11 mouse cellular contexts compared by ENCODE assay signal in genomic region chr17:79287302-79287701, GRCm38 (mm10).
DNase-seq lines count a peak whose midpoint lies in the region; ATAC-seq and TF ChIP-seq lines count a peak whose summit lies in the region.
"Had no signal": no experiment of that assay in that cellular context is flagged by ENCODE, and none has a peak within 500 bp of the region (broad histone marks: within the 10 kb centered on the region; RNA-seq: fewer than 3 reads in every experiment).

No protein-coding gene starts in this region.

- H3K4me2 ChIP-seq in embryonic facial prominence, embryonic 12.5 days (replicated peaks), result no peak overlapping the region
- H3K4me2 ChIP-seq in embryonic facial prominence, embryonic 14.5 days (ENCODE audit: low read depth, low read length), result peak overlapping the region; percentile 27
- no peak overlapping the region for H3K4me2 ChIP-seq in hindbrain, embryonic 14.5 days (replicated peaks)

- H3K4me1 ChIP-seq in embryonic facial prominence, embryonic 12.5 days, result peaks cover 6% of the 10 kb centered on the region; the same call in 1 of the 2 replicates
- no peaks in the 10 kb centered on the region for H3K4me1 ChIP-seq in embryonic facial prominence, embryonic 10.5 days
- peaks cover 6% of the 10 kb centered on the region for H3K4me1 ChIP-seq in embryonic facial prominence, embryonic 14.5 days (ENCODE audit: control insufficient read depth, insufficient read depth, low read length)
- no peaks in the 10 kb centered on the region for H3K4me1 ChIP-seq in hindbrain, embryonic 14.5 days (replicated peaks; ENCODE audit: control insufficient read depth, insufficient read depth, low read length)

- H3K4me3 ChIP-seq in embryonic facial prominence, embryonic 12.5 days, result no peak overlapping the region
- no peak overlapping the region for H3K4me3 ChIP-seq in embryonic facial prominence, embryonic 10.5 days
- H3K4me3 ChIP-seq in left cerebral cortex, adult 2 months, result peak overlapping the region; percentile 13
- no peak overlapping the region for H3K4me3 ChIP-seq in embryonic facial prominence, embryonic 14.5 days (ENCODE audit: low read depth, low read length)
- no peak overlapping the region for H3K4me3 ChIP-seq in hindbrain, embryonic 14.5 days (replicated peaks; ENCODE audit: low read length)

- no peaks in the 10 kb centered on the region for H3K9me3 ChIP-seq in embryonic facial prominence, embryonic 12.5 days
- no peaks in the 10 kb centered on the region for H3K9me3 ChIP-seq in embryonic facial prominence, embryonic 10.5 days
- no peaks in the 10 kb centered on the region; the same call in 1 of the 2 replicates for H3K9me3 ChIP-seq in embryonic facial prominence, embryonic 14.5 days (ENCODE audit: control insufficient read depth, low read length)
- no peaks in the 10 kb centered on the region for H3K9me3 ChIP-seq in hindbrain, embryonic 14.5 days (ENCODE audit: control insufficient read depth, low read length)

- WGBS in embryonic facial prominence, embryonic 12.5 days, result 66% methylated on average over 13 of the region's 13 CpGs
- WGBS in embryonic facial prominence, embryonic 10.5 days, result 86% methylated on average over 13 of the region's 13 CpGs
- WGBS in embryonic facial prominence, embryonic 14.5 days, result 51% methylated on average over 13 of the region's 13 CpGs
- WGBS in hindbrain, embryonic 14.5 days, result 88% methylated on average over 13 of the region's 13 CpGs

- H3K36me3 ChIP-seq in embryonic facial prominence, embryonic 12.5 days, result no peaks in the 10 kb centered on the region
- H3K36me3 ChIP-seq in embryonic facial prominence, embryonic 10.5 days (replicated peaks), result no peaks in the 10 kb centered on the region
- no peaks in the 10 kb centered on the region for H3K36me3 ChIP-seq in embryonic facial prominence, embryonic 14.5 days (ENCODE audit: control insufficient read depth, insufficient read depth, low read length)
- no peaks in the 10 kb centered on the region for H3K36me3 ChIP-seq in hindbrain, embryonic 14.5 days (replicated peaks; ENCODE audit: control insufficient read depth, insufficient read depth)

- intact Hi-C loops in left cerebral cortex, adult 2 months (cut with DNase I), result loop anchor here (5.0 kb wide), 1 partner anchor 70 kb away; the partner anchor contains the start of gene Cdc42ep3

- no peak for TF ChIP-seq CTCF in left cerebral cortex, adult 2 months (IDR thresholded peaks at IDR 0.05)

- H3K27me3 ChIP-seq in embryonic facial prominence, embryonic 12.5 days, result no peaks in the 10 kb centered on the region
- H3K27me3 ChIP-seq in embryonic facial prominence, embryonic 10.5 days (replicated peaks; ENCODE audit: low read depth, poor library complexity, severe bottlenecking), result no peaks in the 10 kb centered on the region
- no peaks in the 10 kb centered on the region for H3K27me3 ChIP-seq in embryonic facial prominence, embryonic 14.5 days (replicated peaks; ENCODE audit: control insufficient read depth, insufficient read depth, low read length)
- no peaks in the 10 kb centered on the region for H3K27me3 ChIP-seq in hindbrain, embryonic 14.5 days (ENCODE audit: control insufficient read depth, insufficient read depth, low read length)

- ATAC-seq in embryonic facial prominence, embryonic 12.5 days (ENCODE audit: insufficient number of reproducible peaks, insufficient read depth, low FRiP score, low TSS enrichment), result no peak
- no peak; the same call in 1 of the 2 replicates for ATAC-seq in embryonic facial prominence, embryonic 14.5 days (ENCODE audit: low read depth)
- ATAC-seq in hindbrain, embryonic 14.5 days (ENCODE audit: low FRiP score), result no peak
- ATAC-seq: hindbrain, postnatal 0 days had no signal

- 0 out of 2 replicates have a peak overlapping the region, but pooled peaks have one; percentile 5 for H3K27ac ChIP-seq in embryonic facial prominence, embryonic 12.5 days
- H3K27ac ChIP-seq in embryonic facial prominence, embryonic 10.5 days (replicated peaks), result no peak overlapping the region
- H3K27ac ChIP-seq in left cerebral cortex, adult 2 months, result no peak overlapping the region; the same call in 1 of the 2 replicates
- H3K27ac ChIP-seq in embryonic facial prominence, embryonic 14.5 days (replicated peaks; ENCODE audit: low read depth, low read length), result peak overlapping the region; percentile 76; the same call in 1 of the 2 replicates
- no peak overlapping the region for H3K27ac ChIP-seq in hindbrain, embryonic 14.5 days
- H3K27ac ChIP-seq: hindbrain, postnatal 0 days had no signal

- no peak for DNase-seq in embryonic facial prominence, embryonic 10.5 days (ENCODE audit: low spot score)
- DNase-seq in left cerebral cortex, adult 2 months (ENCODE audit: extremely low spot score in 1 of 2, low spot score in 2 of 2), result no peak
- DNase-seq in left cerebral cortex, adult 11 months (ENCODE audit: low spot score), result no peak
- peak; percentile 83 for DNase-seq in embryonic facial prominence, embryonic 14.5 days (ENCODE audit: low spot score)
- DNase-seq in lung, postnatal 25 days (ENCODE audit: low spot score), result peak; percentile 29
- DNase-seq in hindbrain, embryonic 14.5 days (ENCODE audit: low spot score), result no peak
- no peak for DNase-seq in cerebellum, postnatal 14 days
- DNase-seq: adrenal gland, adult 2 months; cerebellum, adult 11 months had no signal

- H3K9ac ChIP-seq in embryonic facial prominence, embryonic 12.5 days, result no peak overlapping the region
- H3K9ac ChIP-seq in embryonic facial prominence, embryonic 14.5 days (ENCODE audit: low read depth, low read length), result no peak overlapping the region
- no peak overlapping the region for H3K9ac ChIP-seq in hindbrain, embryonic 14.5 days

Comparison
In these comparisons a context has a peak if more than half of its experiments do, and no peak if none do; other contexts are left out.
1. H3K27ac ChIP-seq: peak in embryonic facial prominence, embryonic 12.5 days (single experiment) and embryonic facial prominence, embryonic 14.5 days (single experiment); none in embryonic facial prominence, embryonic 10.5 days (single experiment), left cerebral cortex, adult 2 months (single experiment) and hindbrain, embryonic 14.5 days (single experiment).
2. DNase-seq: peak in embryonic facial prominence, embryonic 14.5 days (single experiment) and lung, postnatal 25 days (single experiment); none in embryonic facial prominence, embryonic 10.5 days (single experiment), left cerebral cortex, adult 2 months (0 of 2), left cerebral cortex, adult 11 months (single experiment), hindbrain, embryonic 14.5 days (single experiment) and cerebellum, postnatal 14 days (0 of 2).